Mouse (Mus musculus) right cerebral cortex, postnatal 25 days (tissue): ENCODE data around the gene Frmd5.

Experiments used
- DNase-seq: peaks from one replicate; pipeline ENCODE4 v3.0.0; 2022

Gene Frmd5

DNA sequence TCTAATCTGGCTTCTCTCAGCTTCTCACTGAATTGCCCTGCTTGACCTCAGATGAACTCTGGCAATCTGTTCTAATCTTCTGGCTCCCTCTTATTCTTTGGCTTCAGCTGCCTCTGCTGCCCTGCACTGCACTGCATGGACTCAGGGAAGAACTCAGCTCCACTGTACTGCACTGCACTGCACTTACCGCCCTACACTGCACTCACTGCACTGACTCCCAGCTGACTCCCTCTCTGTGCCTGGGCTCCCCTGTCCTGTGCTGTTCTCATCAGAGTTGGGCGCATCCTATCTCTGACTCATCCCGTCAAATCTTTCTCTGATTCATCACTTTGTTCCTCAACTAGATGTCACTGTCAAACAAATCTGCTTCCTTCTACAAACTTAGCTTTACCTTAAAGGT is 124.5 kb downstream of the Frmd5 start:
- DNase-seq = no peak

DNA sequence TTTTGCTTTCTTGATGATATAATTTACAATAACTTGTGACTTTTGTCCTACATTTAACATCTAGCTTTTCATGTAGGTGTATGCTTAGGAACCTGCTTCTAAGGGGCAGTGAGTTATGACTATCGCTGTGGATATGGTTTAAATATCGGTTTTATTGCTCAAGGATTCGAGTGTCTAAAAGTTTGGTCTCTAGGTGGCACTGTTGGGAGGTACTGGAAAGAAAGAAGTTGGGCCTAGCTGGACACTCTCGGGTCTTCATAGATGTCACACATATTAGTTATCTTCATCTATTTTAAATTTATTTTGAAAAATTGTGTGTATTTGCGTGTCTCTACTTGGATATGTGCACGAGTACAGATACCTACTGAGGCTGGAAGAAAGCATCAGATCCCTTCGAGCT is 127.2 kb downstream of the Frmd5 start:
- DNase-seq = no peak

DNA sequence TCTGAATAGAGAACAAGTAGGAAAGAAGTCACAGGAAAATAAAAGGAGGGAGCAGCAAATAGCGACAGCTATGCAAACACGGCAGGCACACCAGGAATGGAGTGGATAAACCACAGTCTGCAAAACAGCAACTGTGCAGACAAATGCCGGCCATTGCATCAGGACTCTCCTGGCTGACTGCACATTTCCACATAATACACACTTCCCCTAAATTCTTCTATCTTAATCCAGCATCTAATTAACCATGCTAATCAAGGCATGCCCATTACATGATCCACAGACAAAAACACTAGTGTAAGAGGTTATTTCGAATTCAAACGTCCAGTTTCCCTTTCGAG is 129.3 kb downstream of the Frmd5 start:
- DNase-seq = no peak

DNA sequence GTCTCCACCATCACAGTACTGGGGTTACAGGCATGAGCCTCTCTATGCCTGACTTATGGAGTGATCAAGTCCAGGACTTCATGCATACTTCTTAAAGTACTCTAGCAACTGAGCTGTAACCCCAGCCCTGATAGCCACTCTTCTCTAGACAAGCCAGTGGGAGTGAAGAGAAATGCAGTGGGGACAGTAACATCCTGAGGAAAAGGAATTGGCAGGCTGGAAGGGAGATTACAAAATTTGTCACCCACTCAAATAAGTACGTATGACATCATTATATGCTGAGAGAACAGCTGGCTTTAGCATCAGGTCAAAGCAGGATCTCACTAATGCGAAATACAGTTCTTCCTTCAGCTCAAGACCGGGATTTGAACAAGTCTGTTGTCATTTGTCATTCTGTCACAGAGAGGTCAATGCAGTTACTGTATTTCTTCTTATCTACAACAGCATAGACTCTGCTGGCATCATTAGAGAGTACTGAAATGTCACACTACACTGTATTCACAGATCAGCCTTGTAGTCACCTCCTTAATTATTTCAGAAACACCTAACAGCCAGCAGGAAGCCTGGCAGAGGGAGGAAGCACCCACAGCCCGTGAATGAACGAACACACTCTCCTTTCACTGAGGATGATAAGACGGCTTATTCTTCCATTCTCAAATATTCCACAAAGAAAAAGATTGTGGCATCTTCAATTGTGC is 129.8 kb downstream of the Frmd5 start:
- DNase-seq = no peak

DNA sequence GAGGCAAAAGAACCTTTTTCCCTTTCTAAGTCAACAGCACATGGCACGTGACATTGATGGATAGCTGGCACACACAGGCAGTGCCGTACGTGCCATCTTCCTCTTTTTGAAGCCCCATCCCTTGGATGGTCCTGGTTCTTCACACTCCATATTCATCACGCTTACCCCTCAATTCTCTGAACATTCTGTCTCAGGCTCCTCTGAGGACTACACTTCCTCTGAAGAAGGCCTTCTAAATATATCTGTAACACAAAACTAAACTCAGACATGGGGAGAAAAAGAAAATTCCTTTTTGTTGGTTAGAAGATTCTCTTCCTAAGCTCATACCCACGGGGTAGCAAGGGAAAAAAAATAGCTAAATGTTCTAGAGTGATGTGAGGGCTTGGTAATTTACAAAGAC is 131.0 kb downstream of the Frmd5 start:
- no peak for DNase-seq

DNA sequence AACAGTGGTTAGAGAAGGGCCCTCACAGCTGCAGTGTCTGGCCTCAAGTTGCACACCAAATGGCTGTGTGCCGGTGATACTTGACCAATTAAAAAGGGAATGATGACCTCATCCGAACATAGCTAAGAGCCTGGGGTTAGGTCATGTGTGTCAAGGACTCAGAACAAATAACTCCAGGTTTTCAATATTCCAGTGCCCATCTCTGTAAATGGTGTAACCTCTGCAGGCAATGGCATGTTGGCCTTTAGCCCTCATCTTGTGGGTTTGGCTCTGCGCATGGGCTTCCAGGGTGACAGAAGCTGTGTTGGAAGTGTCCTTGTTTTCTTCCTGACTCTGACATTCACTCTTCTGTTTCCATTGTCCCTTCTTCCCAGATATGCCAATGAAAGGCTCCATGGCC is 131.8 kb downstream of the Frmd5 start:
- DNase-seq = no peak

DNA sequence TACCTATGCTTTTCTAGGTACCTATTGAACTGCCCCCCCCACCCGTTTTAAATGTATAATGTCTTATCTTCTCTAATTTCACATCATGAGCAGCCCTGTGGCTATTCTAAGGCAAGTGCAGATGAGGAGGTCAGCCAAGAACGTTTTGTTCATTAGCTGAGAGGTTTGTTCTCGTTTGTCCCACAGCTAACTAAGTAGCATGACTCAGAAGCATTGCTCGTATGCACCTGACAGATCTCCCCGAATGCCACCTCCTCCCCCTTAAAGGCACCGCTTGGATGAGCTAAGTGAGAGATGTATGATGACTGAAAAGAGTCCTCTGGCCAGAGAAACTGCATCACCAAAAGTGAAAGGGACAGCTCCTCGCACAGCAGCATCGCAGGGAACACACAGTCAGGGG is 132.7 kb downstream of the Frmd5 start:
- DNase-seq = no peak

DNA sequence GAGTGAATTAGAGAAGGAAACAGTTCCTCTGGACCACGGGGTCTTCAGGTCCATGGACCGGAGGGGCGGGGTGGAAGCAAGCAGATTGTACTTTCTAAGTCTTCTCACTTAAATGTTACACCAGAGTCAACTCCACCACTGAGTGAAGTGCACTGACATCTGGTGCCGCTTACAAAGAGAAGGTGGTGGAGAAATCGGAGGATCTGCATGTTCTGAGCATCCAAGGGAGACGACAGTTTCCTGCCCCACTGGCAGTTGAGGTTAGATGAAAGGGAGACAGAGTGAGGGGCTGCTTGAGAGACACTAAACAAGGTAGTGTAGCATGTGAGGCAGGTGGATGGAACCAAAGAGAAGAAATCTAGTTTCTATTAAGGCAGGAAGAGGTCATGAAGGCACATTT is 137.0 kb downstream of the Frmd5 start:
- no peak for DNase-seq

DNA sequence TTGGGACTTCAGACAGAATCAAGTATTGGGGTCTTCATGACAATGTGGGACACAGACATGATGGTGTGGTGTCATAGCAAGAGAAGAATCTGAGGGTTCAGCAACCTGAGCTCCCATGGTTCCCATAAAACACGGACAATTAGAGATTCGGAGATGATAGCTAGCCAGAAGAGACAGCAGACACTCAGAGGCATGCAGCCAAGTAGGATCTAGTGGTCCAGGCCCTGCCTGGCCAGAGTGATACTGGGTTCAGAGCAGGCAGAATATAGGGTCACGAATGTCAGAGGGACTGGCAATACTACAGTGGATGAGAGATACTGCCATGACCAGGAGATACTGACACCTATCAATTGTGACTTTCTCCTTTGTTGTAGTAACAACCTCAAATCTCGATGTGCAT is 138.6 kb downstream of the Frmd5 start:
- DNase-seq = no peak

DNA sequence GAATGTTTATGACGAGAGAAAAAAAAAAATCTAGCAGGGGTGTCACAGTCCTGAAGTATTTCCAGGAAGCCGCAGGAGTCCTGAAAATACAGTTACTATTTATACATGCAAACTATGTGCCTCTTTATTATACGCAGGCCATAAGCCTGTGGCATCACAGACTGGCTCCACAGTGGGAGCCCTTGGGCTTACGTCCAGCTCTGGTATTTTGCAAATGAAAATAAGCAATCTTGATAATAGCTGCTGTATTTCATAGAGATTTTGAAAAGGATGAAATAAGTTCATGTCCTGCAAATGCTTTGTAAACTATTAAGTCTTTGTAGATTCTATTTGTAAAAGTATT is 145.8 kb downstream of the Frmd5 start:
- DNase-seq = no peak

DNA sequence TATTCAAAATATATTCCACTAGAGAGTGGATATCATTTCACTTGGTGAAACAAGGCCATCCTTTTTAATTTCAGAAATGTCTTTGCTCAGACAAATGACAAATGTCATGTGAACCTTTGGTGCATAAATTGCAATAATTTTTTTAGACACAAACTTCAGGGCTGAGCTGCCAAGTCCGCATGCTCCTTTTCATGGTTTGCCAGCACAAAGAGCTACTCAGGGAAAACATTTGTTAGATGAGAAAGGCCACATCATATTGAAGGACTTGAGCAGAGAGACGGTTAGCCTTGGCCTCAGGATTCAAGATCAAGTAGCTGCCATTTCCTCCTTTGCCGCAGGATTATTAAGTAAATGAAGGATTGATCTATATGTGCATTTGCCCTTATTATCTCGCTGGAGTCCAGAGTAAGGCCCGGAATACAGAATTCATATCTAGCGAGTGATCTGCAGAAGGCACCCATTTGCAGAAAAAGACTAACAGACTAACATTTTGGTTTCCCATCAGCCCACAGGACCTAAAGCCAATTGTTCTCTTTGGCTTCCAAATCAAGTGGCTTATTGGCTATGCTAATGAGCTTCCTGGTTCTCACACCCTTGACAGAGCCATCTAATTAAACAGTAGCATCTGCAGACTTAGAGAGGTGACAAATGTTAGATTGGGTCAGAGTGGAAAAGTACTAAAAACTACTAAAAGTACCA is 146.3 kb downstream of the Frmd5 start:
- DNase-seq = no peak

DNA sequence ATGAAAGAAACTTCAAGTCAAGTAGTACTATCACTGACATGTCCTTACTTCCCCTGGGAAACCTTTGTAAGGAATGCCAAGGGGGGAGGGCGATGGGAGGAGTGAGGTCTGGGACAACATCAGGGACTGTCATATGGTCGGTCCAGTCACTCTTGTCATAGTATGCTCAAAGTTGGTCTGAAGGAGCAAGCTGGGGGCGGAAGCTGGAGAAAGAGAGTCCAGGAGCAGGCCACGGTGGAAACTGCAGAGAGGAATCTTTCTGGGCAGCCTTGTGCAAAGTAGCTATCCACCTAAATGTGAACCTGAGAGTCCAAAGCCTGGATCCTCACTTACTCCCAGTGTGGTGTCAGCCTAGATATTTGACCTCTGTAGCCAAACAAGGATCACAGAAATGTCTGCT is 147.5 kb downstream of the Frmd5 start:
- no peak for DNase-seq

DNA sequence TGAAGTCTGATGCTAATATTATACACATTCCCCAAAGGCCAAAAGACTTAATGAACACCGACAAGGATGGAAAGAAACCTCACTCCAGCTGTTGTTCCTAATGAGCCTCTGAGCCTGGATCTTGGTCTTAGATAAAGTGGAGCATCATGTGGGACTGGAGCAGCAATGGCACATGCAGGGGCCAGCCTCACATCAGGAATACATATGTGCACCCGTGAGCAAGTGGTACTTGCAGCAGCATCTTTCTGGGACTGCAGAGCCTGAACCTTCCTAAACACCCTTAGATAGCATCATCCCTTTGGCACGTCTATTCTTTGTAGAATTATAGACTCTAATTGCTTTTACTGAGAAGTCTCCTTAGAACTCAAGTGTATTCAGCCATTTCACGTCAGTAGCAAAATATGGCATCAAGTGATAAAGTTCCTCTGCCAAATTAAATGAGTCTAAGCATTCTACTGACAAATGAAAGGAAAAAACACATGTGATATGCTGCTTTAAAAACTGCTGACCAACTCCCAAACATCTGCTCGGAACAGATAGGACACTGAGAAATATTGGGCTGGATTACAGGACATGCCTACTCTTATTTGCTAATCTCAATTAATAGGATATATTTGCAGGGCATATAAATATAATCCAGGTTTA is 148.6 kb downstream of the Frmd5 start:
- DNase-seq = no peak

DNA sequence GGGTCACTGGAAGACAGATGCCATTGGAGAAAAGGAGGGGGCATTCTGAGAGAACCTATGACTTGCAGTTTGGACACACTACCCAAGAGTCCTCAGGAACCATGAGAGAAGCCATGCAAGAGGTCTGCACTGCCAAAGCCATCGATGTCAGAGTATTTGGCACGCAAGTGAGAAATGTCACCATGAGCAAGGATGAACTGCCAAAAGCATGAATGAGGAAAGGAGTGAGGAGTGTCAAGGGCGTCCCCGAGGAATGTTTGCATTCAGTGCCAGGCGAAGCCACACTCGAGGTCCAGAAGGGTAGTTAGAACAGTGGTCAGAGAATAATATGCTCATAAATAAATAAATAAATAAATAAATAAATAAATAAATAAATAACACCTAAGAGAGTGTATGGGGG is 150.9 kb downstream of the Frmd5 start:
- DNase-seq = no peak

DNA sequence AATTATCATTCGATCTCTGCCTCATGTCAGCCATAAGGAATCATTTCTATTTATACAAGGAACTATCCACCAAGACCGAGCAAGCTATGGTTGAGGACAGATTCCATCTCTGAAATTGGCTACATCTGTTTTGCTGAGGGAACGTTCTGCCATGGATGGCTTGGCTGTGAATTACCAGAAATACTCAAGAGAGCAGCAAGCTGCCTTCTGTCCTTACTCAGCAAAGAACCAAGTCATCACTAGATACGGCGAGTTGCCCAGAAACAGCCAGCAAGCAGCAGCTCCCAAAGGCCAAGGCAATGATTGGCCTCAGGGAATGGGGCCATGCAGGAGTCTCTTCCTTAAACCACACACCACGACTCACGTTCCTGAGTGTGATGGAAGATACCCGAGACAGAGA is 151.8 kb downstream of the Frmd5 start:
- peak; percentile 22 for DNase-seq

DNA sequence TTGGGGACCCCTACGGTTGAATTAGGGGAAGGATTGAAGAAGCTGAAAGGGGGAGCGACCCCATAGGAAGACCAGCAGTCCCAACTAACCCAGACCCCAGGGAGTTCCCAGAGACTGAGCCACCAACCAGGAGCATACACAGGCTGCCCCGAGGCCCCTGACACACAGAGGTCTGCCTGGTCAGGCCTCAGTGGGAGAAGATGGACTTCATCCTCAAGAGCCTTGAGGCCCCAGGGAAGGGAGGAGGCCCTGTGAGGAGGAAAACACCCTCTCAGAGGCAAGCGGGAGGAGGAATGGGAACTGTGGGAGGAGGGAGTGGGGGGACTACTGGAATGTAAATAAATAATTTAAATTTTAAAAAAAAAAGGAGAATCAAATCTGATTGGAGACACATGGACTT is 160.4 kb downstream of the Frmd5 start:
- no peak for DNase-seq

DNA sequence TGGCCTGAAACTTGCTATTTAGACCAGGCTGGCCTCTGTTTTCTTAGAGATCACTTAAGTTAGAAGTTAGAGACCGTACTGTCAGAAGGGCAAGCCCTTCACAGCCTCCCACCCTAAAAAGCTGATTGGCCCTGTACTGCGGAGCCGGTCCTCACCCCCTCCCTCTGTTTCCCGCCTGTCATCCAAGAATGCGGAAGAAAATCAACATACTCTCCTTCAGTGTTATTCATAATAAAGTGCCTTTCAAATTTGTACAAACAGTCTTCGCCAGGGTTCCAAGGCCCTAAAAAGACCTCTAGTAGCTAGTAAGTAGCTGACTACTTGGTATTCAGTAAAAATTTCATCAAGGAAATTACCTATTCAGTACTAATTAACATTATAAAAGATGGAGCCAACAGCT is 164.0 kb downstream of the Frmd5 start:
- no peak for DNase-seq

DNA sequence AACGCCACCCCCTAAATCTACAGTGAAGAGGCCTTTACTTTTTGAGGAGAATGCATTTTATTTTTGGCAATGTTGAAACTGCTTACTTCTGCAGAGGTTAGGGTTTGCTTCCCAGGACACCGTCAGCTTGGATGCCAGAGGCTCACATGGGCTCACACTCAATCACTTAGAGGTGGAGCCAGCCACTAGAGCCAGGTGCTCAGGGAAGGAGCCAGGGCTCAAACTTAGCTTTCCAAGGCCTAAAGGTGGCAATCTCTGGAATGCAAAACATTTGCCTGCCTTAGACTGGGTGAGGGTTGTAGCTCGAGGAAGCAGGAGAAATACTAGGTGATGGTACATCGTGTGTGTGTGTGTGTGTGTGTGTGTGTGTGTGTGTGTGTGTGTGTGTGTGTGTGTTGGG is 174.8 kb downstream of the Frmd5 start:
- no peak for DNase-seq

DNA sequence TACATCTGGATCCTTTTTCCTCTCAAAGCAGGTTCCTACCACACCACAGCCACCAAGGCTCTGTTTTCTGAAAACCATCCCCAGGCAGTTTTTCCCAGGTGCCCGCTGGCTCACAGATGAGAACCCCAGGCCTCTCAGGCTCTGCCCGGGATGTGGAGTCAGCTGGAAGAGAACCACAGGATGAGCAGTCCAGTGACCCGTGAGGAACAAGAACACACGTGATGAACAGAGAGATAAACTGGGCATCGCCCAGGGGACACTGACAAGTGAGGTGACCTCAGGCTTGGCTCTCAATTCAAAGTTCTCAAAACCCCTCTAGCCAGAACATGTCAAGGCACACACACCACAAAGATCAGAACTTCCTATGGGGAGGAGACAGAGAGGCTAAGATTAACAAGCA is 176.6 kb downstream of the Frmd5 start:
- no peak for DNase-seq

DNA sequence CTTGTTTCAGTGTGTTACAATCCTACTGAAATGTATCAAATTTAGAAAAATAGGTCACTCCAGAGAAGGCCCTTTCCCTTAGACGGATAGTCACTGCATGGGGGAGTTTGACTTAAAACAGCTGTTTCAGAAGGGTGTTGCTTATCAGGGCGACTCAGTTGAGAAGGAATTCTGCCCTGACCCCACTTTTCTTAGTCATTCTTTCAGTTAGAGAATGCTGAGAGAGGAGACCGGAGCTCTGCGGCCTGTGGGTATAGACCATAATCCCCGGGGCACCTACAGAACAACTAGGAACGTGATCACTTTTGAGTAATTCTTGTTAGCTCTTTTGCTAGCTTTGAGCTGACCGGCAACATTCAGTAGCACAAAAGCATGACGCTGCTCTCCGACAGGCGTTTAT is 178.6 kb downstream of the Frmd5 start:
- DNase-seq = no peak

DNA sequence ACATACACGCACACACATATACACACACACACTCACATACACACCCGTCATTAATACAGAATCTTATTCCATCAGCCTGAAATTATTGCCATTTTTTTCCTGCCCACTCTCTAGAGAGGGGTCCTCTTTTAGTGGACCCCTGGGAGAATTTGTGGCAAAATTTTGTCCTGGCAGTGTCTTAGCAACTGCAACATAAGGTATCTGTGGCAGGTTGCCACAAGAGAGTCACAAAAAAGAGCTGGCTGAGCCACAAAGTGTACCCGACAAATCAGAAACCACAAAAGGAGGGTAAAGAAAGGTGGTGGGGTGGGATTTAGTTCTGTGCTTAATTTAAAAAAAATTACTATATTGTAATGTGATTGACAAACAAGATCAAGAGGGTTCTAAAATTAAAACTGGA is 181.0 kb downstream of the Frmd5 start:
- DNase-seq = no peak

DNA sequence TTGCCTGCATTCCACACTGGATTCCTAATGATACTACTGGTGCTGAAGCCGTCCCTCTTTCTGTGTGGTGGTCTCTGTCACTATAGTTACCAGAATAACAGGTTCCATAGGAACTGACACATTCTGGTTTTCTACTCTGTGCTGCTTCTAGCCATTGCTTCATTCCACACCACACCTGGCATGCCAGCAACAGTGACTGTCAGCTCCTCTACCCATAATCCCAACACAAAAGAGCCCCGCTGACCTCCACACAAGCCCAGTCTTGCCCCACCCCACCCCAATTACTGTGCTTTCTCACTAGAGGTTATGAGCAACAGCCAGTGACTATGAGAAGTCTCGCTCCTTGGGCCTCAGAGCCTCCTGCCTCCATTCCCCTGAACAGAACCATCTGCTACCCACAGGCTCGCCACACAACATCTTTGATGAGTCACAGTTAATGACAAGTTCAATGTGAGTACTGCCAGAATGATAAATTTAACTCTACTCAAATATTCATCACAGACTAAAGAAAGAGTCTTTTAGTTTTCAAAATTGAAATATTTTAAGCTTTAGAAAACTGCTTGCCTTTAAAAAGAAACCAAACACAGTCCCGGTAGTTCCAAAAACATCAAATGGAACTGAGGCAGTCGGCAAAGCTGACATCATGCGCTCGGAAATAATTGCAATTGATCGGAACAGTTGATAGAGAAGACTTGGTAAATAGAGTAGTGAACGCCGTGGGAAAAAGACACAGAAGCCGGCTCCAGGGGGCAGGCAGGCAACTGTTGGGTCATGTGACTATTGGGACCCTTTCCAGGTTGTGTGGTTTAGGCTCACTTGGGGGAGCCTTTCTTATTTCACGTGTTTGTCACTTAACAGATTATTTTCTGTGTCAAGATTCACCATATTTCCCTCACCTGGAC is 185.4 kb downstream of the Frmd5 start:
- DNase-seq = peak; percentile 46

DNA sequence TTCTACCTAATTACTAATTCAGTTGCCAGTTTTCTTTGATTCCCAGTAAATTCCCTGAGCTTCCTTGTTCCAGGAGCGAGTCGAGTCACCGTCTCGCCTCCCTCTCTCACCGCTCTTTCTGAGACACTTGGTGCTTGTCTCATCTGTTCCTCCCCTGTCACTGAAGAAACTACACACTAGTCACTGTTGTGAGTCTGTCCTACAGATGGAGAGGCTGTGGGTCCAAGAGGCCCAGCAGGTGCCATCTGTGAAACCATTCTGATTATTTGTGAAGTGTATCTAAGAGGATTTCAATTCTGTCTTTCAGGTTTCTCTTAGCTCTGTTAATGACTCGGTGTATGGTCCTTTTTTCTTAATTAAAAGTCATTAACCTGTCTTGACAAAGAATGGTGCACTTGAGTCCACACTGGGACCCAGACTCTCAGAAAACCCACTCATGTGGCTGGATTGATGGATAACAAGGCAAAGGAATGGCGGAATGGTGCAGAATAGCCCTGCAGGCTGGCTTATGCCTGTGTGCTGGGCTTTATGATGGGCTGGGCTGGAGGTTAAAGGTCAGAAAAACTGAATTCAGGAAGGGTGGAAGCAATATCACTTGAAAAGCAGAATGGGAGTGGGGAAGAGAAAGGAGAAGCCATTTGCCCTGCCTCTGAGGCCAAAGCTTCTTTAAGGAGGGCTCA is 186.2 kb downstream of the Frmd5 start:
- no peak for DNase-seq
